ENCODE assay signal across 25 mouse cellular contexts in genomic region chr17:50160904-50161805, GRCm38 (mm10). TPM values are rescaled to one million over a fixed set of nuclear protein-coding genes. Genes with fewer than 3 reads are reported as not detected.
A peak's percentile ranks its signal among the peaks of the same experiment; 100 is the strongest.
DNase-seq lines count a peak whose midpoint lies in the region; ATAC-seq lines count a peak whose summit lies in the region.
"Had no signal": no experiment of that assay in that cellular context is flagged by ENCODE, and none has a peak within 500 bp of the region (broad histone marks: within the 10 kb centered on the region; RNA-seq: fewer than 3 reads in every experiment).

No protein-coding gene starts in this region.

- no peaks in the 10 kb centered on the region for H3K4me1 ChIP-seq in kidney, embryonic 16.5 days (ENCODE audit: insufficient read depth, low read length)
- peaks cover 11% of the 10 kb centered on the region for H3K4me1 ChIP-seq in neural tube, embryonic 13.5 days (replicated peaks)
- peaks cover 10% of the 10 kb centered on the region for H3K4me1 ChIP-seq in hindbrain, embryonic 15.5 days (replicated peaks)
- H3K4me1 ChIP-seq in neural tube, embryonic 15.5 days, result peaks cover 10% of the 10 kb centered on the region
- H3K4me1 ChIP-seq: neural tube, embryonic 12.5 days had no signal

- no peak for ATAC-seq in kidney, embryonic 16.5 days (ENCODE audit: low FRiP score, low TSS enrichment)
- no peak for ATAC-seq in neural tube, embryonic 13.5 days (ENCODE audit: low read depth)
- ATAC-seq in hindbrain, embryonic 15.5 days (ENCODE audit: low FRiP score, low read depth), result peak; percentile 51; the same call in 1 of the 2 replicates
- peak; percentile 49; the same call in 1 of the 2 replicates for ATAC-seq in neural tube, embryonic 15.5 days (ENCODE audit: low FRiP score)
- ATAC-seq: forebrain, embryonic 16.5 days; intestine, postnatal 0 days; liver, postnatal 0 days; Patski had no signal

- H3K9ac ChIP-seq in kidney, embryonic 16.5 days (replicated peaks; ENCODE audit: low read length), result no peak overlapping the region
- no peak overlapping the region for H3K9ac ChIP-seq in neural tube, embryonic 13.5 days
- H3K9ac ChIP-seq in hindbrain, embryonic 15.5 days, result no peak overlapping the region
- H3K9ac ChIP-seq in neural tube, embryonic 15.5 days (replicated peaks), result no peak overlapping the region
- H3K9ac ChIP-seq: heart, embryonic 15.5 days; limb, embryonic 15.5 days; liver, postnatal 0 days; neural tube, embryonic 12.5 days had no signal

- H3K9me3 ChIP-seq in kidney, embryonic 16.5 days (ENCODE audit: low read length), result peaks cover 7% of the 10 kb centered on the region
- peaks cover 4% of the 10 kb centered on the region; the same call in 1 of the 2 replicates for H3K9me3 ChIP-seq in neural tube, embryonic 13.5 days
- no peaks in the 10 kb centered on the region for H3K9me3 ChIP-seq in hindbrain, embryonic 15.5 days
- no peaks in the 10 kb centered on the region for H3K9me3 ChIP-seq in neural tube, embryonic 15.5 days (replicated peaks)

- H3K36me3 ChIP-seq in kidney, embryonic 16.5 days (ENCODE audit: insufficient read depth, low read length), result peaks cover 15% of the 10 kb centered on the region
- peaks cover 17% of the 10 kb centered on the region; the same call in 1 of the 2 replicates for H3K36me3 ChIP-seq in neural tube, embryonic 13.5 days
- H3K36me3 ChIP-seq in hindbrain, embryonic 15.5 days, result peaks cover 12% of the 10 kb centered on the region
- peaks cover 8% of the 10 kb centered on the region for H3K36me3 ChIP-seq in neural tube, embryonic 15.5 days
- H3K36me3 ChIP-seq: neural tube, embryonic 12.5 days had no signal

- no peak overlapping the region for H3K4me3 ChIP-seq in kidney, embryonic 16.5 days (ENCODE audit: low read length)
- H3K4me3 ChIP-seq in neural tube, embryonic 13.5 days, result no peak overlapping the region
- no peak overlapping the region for H3K4me3 ChIP-seq in hindbrain, embryonic 15.5 days
- no peak overlapping the region for H3K4me3 ChIP-seq in neural tube, embryonic 15.5 days (replicated peaks)
- H3K4me3 ChIP-seq: heart, embryonic 15.5 days; limb, embryonic 15.5 days; neural tube, embryonic 12.5 days had no signal

- no peak overlapping the region for H3K27ac ChIP-seq in kidney, embryonic 16.5 days (ENCODE audit: low read length)
- peak overlapping the region; percentile 52 for H3K27ac ChIP-seq in neural tube, embryonic 13.5 days (replicated peaks)
- H3K27ac ChIP-seq in hindbrain, embryonic 15.5 days (replicated peaks), result peak overlapping the region; percentile 34; the same call in 1 of the 2 replicates
- peak overlapping the region; percentile 37 for H3K27ac ChIP-seq in neural tube, embryonic 15.5 days (replicated peaks)
- H3K27ac ChIP-seq: heart, embryonic 15.5 days; limb, embryonic 15.5 days; neural tube, embryonic 12.5 days had no signal

- DNase-seq in kidney, adult 9 months, result peak; percentile 22
- no peak for DNase-seq in neural tube, embryonic 10.5 days (ENCODE audit: extremely low spot score, low spot score)
- DNase-seq in cerebellum, adult 18-20 months, result no peak
- no peak for DNase-seq in urinary bladder, postnatal 14 days (ENCODE audit: low spot score)
- DNase-seq: adrenal gland, adult 8-10 months; cerebellum, adult 11-12 months; cerebellum, postnatal 25 days; gastrocnemius, postnatal 36 days; heart, postnatal 4 days; layer of hippocampus, postnatal 36 days; liver, postnatal 0 days; lung, postnatal 10 days; right cerebral cortex, postnatal 14 days; spleen, adult 18-20 months; thymus, postnatal 36 days had no signal

- WGBS in kidney, embryonic 16.5 days, result 74% methylated on average over 20 of the region's 20 CpGs
- WGBS in neural tube, embryonic 13.5 days, result 61% methylated on average over 20 of the region's 20 CpGs
- 52% methylated on average over 20 of the region's 20 CpGs for WGBS in hindbrain, embryonic 15.5 days
- WGBS in neural tube, embryonic 15.5 days, result 49% methylated on average over 20 of the region's 20 CpGs

- no peaks in the 10 kb centered on the region for H3K27me3 ChIP-seq in kidney, embryonic 16.5 days (ENCODE audit: insufficient read depth, low read length)
- H3K27me3 ChIP-seq in neural tube, embryonic 13.5 days, result no peaks in the 10 kb centered on the region
- H3K27me3 ChIP-seq in hindbrain, embryonic 15.5 days, result no peaks in the 10 kb centered on the region
- H3K27me3 ChIP-seq in neural tube, embryonic 15.5 days (replicated peaks), result no peaks in the 10 kb centered on the region
- H3K27me3 ChIP-seq: heart, embryonic 15.5 days; limb, embryonic 15.5 days; neural tube, embryonic 12.5 days had no signal

- no peak overlapping the region for H3K4me2 ChIP-seq in kidney, embryonic 16.5 days (replicated peaks; ENCODE audit: low read depth, low read length)
- no peak overlapping the region for H3K4me2 ChIP-seq in neural tube, embryonic 13.5 days
- no peak overlapping the region for H3K4me2 ChIP-seq in hindbrain, embryonic 15.5 days
- no peak overlapping the region for H3K4me2 ChIP-seq in neural tube, embryonic 15.5 days
- H3K4me2 ChIP-seq: heart, embryonic 15.5 days; limb, embryonic 15.5 days; neural tube, embryonic 12.5 days had no signal

RNA-seq across cellular contexts. Expression of gene Rftn1, which starts 29.3 kb away (rescaled TPM):
- 12.5 and 13.9 TPM in 2 replicates for polyA plus RNA-seq in kidney, embryonic 16.5 days (2015; fragmentation: Nextera tagmentation; extraction: Ambion mirVana)
- 18.5 and 18.7 TPM in 2 replicates for polyA plus RNA-seq in neural tube, embryonic 13.5 days (2015; fragmentation: Nextera tagmentation; extraction: Ambion mirVana)
- polyA plus RNA-seq in hindbrain, embryonic 15.5 days (2015; fragmentation: Nextera tagmentation; extraction: Ambion mirVana), result 19.7 and 21.2 TPM in 2 replicates
- polyA plus RNA-seq in neural tube, embryonic 15.5 days (2015; fragmentation: Nextera tagmentation; extraction: Ambion mirVana), result 17.9 and 20.2 TPM in 2 replicates

Comparison
In these comparisons a context has a peak if more than half of its experiments do, and no peak if none do; other contexts are left out.
1. ATAC-seq: peak in hindbrain, embryonic 15.5 days (single experiment) and neural tube, embryonic 15.5 days (single experiment); none in kidney, embryonic 16.5 days (single experiment) and neural tube, embryonic 13.5 days (single experiment).